Mouse (Mus musculus) megakaryocyte progenitor cell, adult 5-6 weeks (primary cell): ENCODE results near the gene Olfr320. TPM values are rescaled to one million over a fixed set of nuclear protein-coding genes. Genes with fewer than 3 reads are reported as not detected.

ENCODE experiments used
- total RNA-seq, 2 experiments: library from RNA; stranded (forward) in 1 of 2; stranded (reverse) in 1 of 2; fragments of 157-497, 149-512 nt in 1 of 2; fragments of 200-1000 nt in 1 of 2; gene quantifications; 2 replicates each; pipeline versions ENCODE4 v1.2.3 to v1.2.4; 2015 to 2017

The Olfr320 gene
- total RNA-seq, 2 experiments from 2014 or later: not detected

Other genes starting within 250 kb of the Olfr320 start
- gene Gm12253, start 248.5 kb upstream of the Olfr320 start, total RNA-seq (2015): not detected in 2 replicates
- gene Gm12253, start 248.5 kb upstream of the Olfr320 start, total RNA-seq (2017): not detected in 2 replicates
- gene Lypd9, start 228.2 kb upstream of the Olfr320 start, total RNA-seq (2015): not detected in 2 replicates
- not detected in 2 replicates for gene Lypd9, start 228.2 kb upstream of the Olfr320 start, total RNA-seq (2017)
- not detected in 2 replicates for gene Olfr30, start 218.8 kb upstream of the Olfr320 start, total RNA-seq (2015)
- not detected in 2 replicates for gene Olfr30, start 218.8 kb upstream of the Olfr320 start, total RNA-seq (2017)
- gene Olfr332, start 188.5 kb upstream of the Olfr320 start, total RNA-seq (2015): not detected in 2 replicates
- gene Olfr332, start 188.5 kb upstream of the Olfr320 start, total RNA-seq (2017): not detected in 2 replicates
- gene Olfr331, start 178.5 kb upstream of the Olfr320 start, total RNA-seq (2015): not detected in 2 replicates
- not detected in 2 replicates for gene Olfr331, start 178.5 kb upstream of the Olfr320 start, total RNA-seq (2017)
- not detected in 2 replicates for gene Olfr330, start 146.3 kb upstream of the Olfr320 start, total RNA-seq (2015)
- not detected in 2 replicates for gene Olfr330, start 146.3 kb upstream of the Olfr320 start, total RNA-seq (2017)
- gene Olfr329-ps, start 134.7 kb upstream of the Olfr320 start, total RNA-seq (2015): not detected in 2 replicates
- not detected in 2 replicates for gene Olfr329-ps, start 134.7 kb upstream of the Olfr320 start, total RNA-seq (2017)
- gene Olfr328, start 125.5 kb upstream of the Olfr320 start, total RNA-seq (2015): not detected in 2 replicates
- gene Olfr328, start 125.5 kb upstream of the Olfr320 start, total RNA-seq (2017): not detected in 2 replicates
- not detected in 2 replicates for gene Olfr224, start 110.5 kb upstream of the Olfr320 start, total RNA-seq (2015)
- not detected in 2 replicates for gene Olfr224, start 110.5 kb upstream of the Olfr320 start, total RNA-seq (2017)
- gene Olfr325, start 103.4 kb upstream of the Olfr320 start, total RNA-seq (2015): not detected in 2 replicates
- gene Olfr325, start 103.4 kb upstream of the Olfr320 start, total RNA-seq (2017): not detected in 2 replicates
- not detected in 2 replicates for gene Olfr324, start 86.0 kb upstream of the Olfr320 start, total RNA-seq (2015)
- gene Olfr324, start 86.0 kb upstream of the Olfr320 start, total RNA-seq (2017): not detected in 2 replicates
- gene 2210407C18Rik, start 65.0 kb upstream of the Olfr320 start, total RNA-seq (2015): not detected in 2 replicates
- gene 2210407C18Rik, start 65.0 kb upstream of the Olfr320 start, total RNA-seq (2017): not detected in 2 replicates
- not detected in 2 replicates for gene Olfr323, start 50.6 kb upstream of the Olfr320 start, total RNA-seq (2015)
- gene Olfr323, start 50.6 kb upstream of the Olfr320 start, total RNA-seq (2017): not detected in 2 replicates
- gene Trim58, start 40.6 kb upstream of the Olfr320 start, total RNA-seq (2015): 1.8 and 3.5 TPM in 2 replicates
- 0.27 and 1.2 TPM in 2 replicates for gene Trim58, start 40.6 kb upstream of the Olfr320 start, total RNA-seq (2017)
- gene Olfr322, start 22.3 kb upstream of the Olfr320 start, total RNA-seq (2015): not detected in 2 replicates
- not detected in 2 replicates for gene Olfr322, start 22.3 kb upstream of the Olfr320 start, total RNA-seq (2017)
- not detected in 2 replicates for gene Olfr319, start 18.1 kb downstream of the Olfr320 start, total RNA-seq (2015)
- gene Olfr319, start 18.1 kb downstream of the Olfr320 start, total RNA-seq (2017): not detected in 2 replicates
- not detected in 2 replicates for gene Olfr318, start 42.9 kb downstream of the Olfr320 start, total RNA-seq (2015)
- gene Olfr318, start 42.9 kb downstream of the Olfr320 start, total RNA-seq (2017): not detected in 2 replicates
- gene Olfr317, start 58.1 kb downstream of the Olfr320 start, total RNA-seq (2015): not detected in 2 replicates
- gene Olfr317, start 58.1 kb downstream of the Olfr320 start, total RNA-seq (2017): not detected in 2 replicates
- gene Olfr316, start 71.6 kb downstream of the Olfr320 start, total RNA-seq (2015): not detected in 2 replicates
- gene Olfr316, start 71.6 kb downstream of the Olfr320 start, total RNA-seq (2017): not detected in 2 replicates
- not detected in 2 replicates for gene Olfr315, start 92.1 kb downstream of the Olfr320 start, total RNA-seq (2015)
- gene Olfr315, start 92.1 kb downstream of the Olfr320 start, total RNA-seq (2017): not detected in 2 replicates
- not detected in 2 replicates for gene Olfr314, start 101.9 kb downstream of the Olfr320 start, total RNA-seq (2015)
- not detected in 2 replicates for gene Olfr314, start 101.9 kb downstream of the Olfr320 start, total RNA-seq (2017)
- not detected in 2 replicates for gene Fam183b, start 120.9 kb downstream of the Olfr320 start, total RNA-seq (2015)
- not detected in 2 replicates for gene Fam183b, start 120.9 kb downstream of the Olfr320 start, total RNA-seq (2017)
- gene Olfr313, start 133.9 kb downstream of the Olfr320 start, total RNA-seq (2015): not detected in 2 replicates
- gene Olfr313, start 133.9 kb downstream of the Olfr320 start, total RNA-seq (2017): not detected in 2 replicates
- gene Olfr312, start 148.1 kb downstream of the Olfr320 start, total RNA-seq (2015): not detected in 2 replicates
- gene Olfr312, start 148.1 kb downstream of the Olfr320 start, total RNA-seq (2017): not detected in 2 replicates
- not detected in 2 replicates for gene Olfr311, start 158.2 kb downstream of the Olfr320 start, total RNA-seq (2015)
- gene Olfr311, start 158.2 kb downstream of the Olfr320 start, total RNA-seq (2017): not detected in 2 replicates
- 0.90 and 1.1 TPM in 2 replicates for gene Gm12258, start 166.1 kb downstream of the Olfr320 start, total RNA-seq (2015)
- gene Gm12258, start 166.1 kb downstream of the Olfr320 start, total RNA-seq (2017): 2.0 and 3.0 TPM in 2 replicates
- 1.9 and 3.7 TPM in 2 replicates for gene 2810021J22Rik, start 186.1 kb downstream of the Olfr320 start, total RNA-seq (2015)
- gene 2810021J22Rik, start 186.1 kb downstream of the Olfr320 start, total RNA-seq (2017): 2.9 and 5.0 TPM in 2 replicates
- gene Zfp39, start 223.1 kb downstream of the Olfr320 start, total RNA-seq (2015): 23.9 and 29.2 TPM in 2 replicates
- 7.9 and 9.5 TPM in 2 replicates for gene Zfp39, start 223.1 kb downstream of the Olfr320 start, total RNA-seq (2017)
- 1.4 and 1.5 TPM in 2 replicates for gene Btnl10, start 236.8 kb downstream of the Olfr320 start, total RNA-seq (2015)
- gene Btnl10, start 236.8 kb downstream of the Olfr320 start, total RNA-seq (2017): 1.8 and 1.9 TPM in 2 replicates